Mouse (Mus musculus): Measurements from ENCODE around the gene Isy1.
A peak's percentile ranks its signal among the peaks of the same experiment; 100 is the strongest.

DNA sequence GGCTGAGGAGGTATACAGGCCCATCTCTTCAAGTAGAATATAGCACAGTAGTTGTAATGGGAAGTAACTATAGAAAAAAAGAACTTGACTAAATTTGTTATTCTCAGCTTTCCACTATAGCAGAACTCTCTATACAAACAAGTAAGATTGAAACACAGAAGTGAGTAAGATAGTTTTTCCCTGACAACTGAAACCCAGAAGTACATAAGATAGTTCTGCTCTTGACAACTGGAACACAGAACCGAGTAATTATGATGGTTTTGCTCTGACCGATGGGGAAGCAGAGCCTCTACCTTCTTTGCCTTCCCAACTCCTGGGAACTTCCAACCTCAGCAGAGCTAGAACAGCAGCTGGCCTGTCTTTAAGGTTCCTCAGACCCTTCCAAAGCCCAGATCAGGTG, 29.5 kb downstream of the Isy1 start:
- peak; percentile 7; the same call in 1 of the 2 replicates for TF ChIP-seq CTCF (IDR thresholded peaks at IDR 0.05; ENCODE audit: extremely low read depth, insufficient read length, insufficient replicate concordance, low read depth, low read length)
- no peak for TF ChIP-seq POLR2A (IDR thresholded peaks at IDR 0.05; ENCODE audit: low read depth, low read length)
